Mouse (Mus musculus): ENCODE data around the gene Dtnb. TPM values are rescaled to one million over a fixed set of nuclear protein-coding genes. Genes with fewer than 3 reads are reported as not detected.
A peak's percentile ranks its signal among the peaks of the same experiment; 100 is the strongest.

Gene Dtnb
- total RNA-seq, 2 experiments from 2014 or later = 1.6 to 4.3 TPM

GRCm38 (mm10) chr12:3723762-3724161 lies 151.6 kb downstream of the Dtnb start:
- intact Hi-C loops (cut with DNase I) = no loop called here

GRCm38 (mm10) chr12:3724822-3725370 lies 152.7 kb downstream of the Dtnb start:
- no peak for DNase-seq
- intact Hi-C loops (cut with DNase I) = no loop called here

More at GRCm38 (mm10) chr12:3723762-3724161, 151.6 kb downstream of the Dtnb start:
- no peak for DNase-seq

- intact Hi-C loops (cut with DNase I) = no loop called here
- no peak for DNase-seq
These were observed 157.4 kb downstream of the Dtnb start for GRCm38 (mm10) chr12:3729521-3730075.

GRCm38 (mm10) chr12:3732623-3733265 lies 160.6 kb downstream of the Dtnb start:
- intact Hi-C loops (cut with DNase I) = no loop called here
- no peak for DNase-seq

- intact Hi-C loops (cut with DNase I) = no loop called here
- DNase-seq = no peak
These were observed 161.1 kb downstream of the Dtnb start for GRCm38 (mm10) chr12:3733328-3733727.

GRCm38 (mm10) chr12:3737009-3737408 lies 164.8 kb downstream of the Dtnb start:
- intact Hi-C loops (cut with DNase I) = no loop called here
- DNase-seq = no peak

GRCm38 (mm10) chr12:3738741-3739529 lies 166.8 kb downstream of the Dtnb start:
- DNase-seq = no peak
- intact Hi-C loops (cut with DNase I) = no loop called here

GRCm38 (mm10) chr12:3739749-3740704 lies 167.8 kb downstream of the Dtnb start:
- no peak for DNase-seq
- intact Hi-C loops (cut with DNase I) = no loop called here

- no peak for DNase-seq
- intact Hi-C loops (cut with DNase I) = no loop called here
These were observed 168.5 kb downstream of the Dtnb start for GRCm38 (mm10) chr12:3740705-3741081.

- DNase-seq = no peak
- intact Hi-C loops (cut with DNase I) = no loop called here
These were observed 173.4 kb downstream of the Dtnb start for GRCm38 (mm10) chr12:3745432-3746105.

- DNase-seq = no peak
- intact Hi-C loops (cut with DNase I) = no loop called here
These were observed 174.2 kb downstream of the Dtnb start for GRCm38 (mm10) chr12:3746369-3746768.

GRCm38 (mm10) chr12:3747583-3747982 lies 175.4 kb downstream of the Dtnb start:
- DNase-seq = no peak
- intact Hi-C loops (cut with DNase I) = no loop called here

GRCm38 (mm10) chr12:3755522-3755921 lies 183.3 kb downstream of the Dtnb start:
- intact Hi-C loops (cut with DNase I) = loop anchor here (5.0 kb wide), 1 partner anchor 47 kb away; no protein-coding TSS in a partner anchor
- DNase-seq = no peak

- no peak for DNase-seq
- intact Hi-C loops (cut with DNase I) = loop anchor here (5.0 kb wide), 1 partner anchor 46 kb away; no protein-coding TSS in a partner anchor
These were observed 184.0 kb downstream of the Dtnb start for GRCm38 (mm10) chr12:3756216-3756615.

GRCm38 (mm10) chr12:3758127-3758526 lies 185.9 kb downstream of the Dtnb start:
- intact Hi-C loops (cut with DNase I) = loop anchor here (5.0 kb wide), 1 partner anchor 44 kb away; no protein-coding TSS in a partner anchor
- DNase-seq = no peak

GRCm38 (mm10) chr12:3759419-3759818 lies 187.2 kb downstream of the Dtnb start:
- intact Hi-C loops (cut with DNase I) = loop anchor here (5.0 kb wide), 1 partner anchor 43 kb away; no protein-coding TSS in a partner anchor
- peak in 1 of 2 experiments; percentile 54 for DNase-seq

GRCm38 (mm10) chr12:3760876-3761590 lies 188.9 kb downstream of the Dtnb start:
- intact Hi-C loops (cut with DNase I) = no loop called here

GRCm38 (mm10) chr12:3761591-3762295 lies 189.6 kb downstream of the Dtnb start:
- DNase-seq = no peak
- intact Hi-C loops (cut with DNase I) = no loop called here

More at GRCm38 (mm10) chr12:3760876-3761590, 188.9 kb downstream of the Dtnb start:
- no peak for DNase-seq
